Mouse (Mus musculus) cerebellum, adult 2 months (tissue): Measurements from ENCODE around the gene Supt16. TPM values are rescaled to one million over a fixed set of nuclear protein-coding genes. Genes with fewer than 3 reads are reported as not detected.
A peak's percentile ranks its signal among the peaks of the same experiment; 100 is the strongest.

Source experiments
- DNase-seq, 2 experiments: peaks; one replicate each; pipeline ENCODE4 v3.0.0; 2021
- H3K27ac ChIP-seq: fragments of 200-500 bp; 2 replicates; pipeline ENCODE4 v1.5.1; 2012; ENCODE audit warnings: low read length, control low read depth, inconsistent platforms; ENCODE audit not compliant: insufficient read depth
- H3K27me3 ChIP-seq: fragments of 200-500 bp; 2 replicates; pipeline ENCODE4 v1.6.1; 2012; ENCODE audit warnings: inconsistent platforms, mild to moderate bottlenecking, low read length, moderate library complexity; ENCODE audit not compliant: control insufficient read depth, insufficient read depth
- H3K4me1 ChIP-seq: fragments of 200-500 bp; 2 replicates; pipeline ENCODE4 v1.6.1; 2011; ENCODE audit warnings: low read length; ENCODE audit not compliant: control insufficient read depth, insufficient read depth
- H3K4me3 ChIP-seq: fragments of 200-500 bp; replicated peaks from 2 replicates; pipeline ENCODE3; 2011; ENCODE audit warnings: mild to moderate bottlenecking, low read depth, low read length, control low read depth; ENCODE audit not compliant: insufficient read depth
- CTCF ChIP-seq: fragments of 200-500 bp; IDR thresholded peaks from 2 replicates; pipeline ENCODE4 v1.5.1; 2011; ENCODE audit warnings: low read depth, mild to moderate bottlenecking, control low read depth, low read length, moderate library complexity, borderline replicate concordance; ENCODE audit not compliant: insufficient read depth
- POLR2A ChIP-seq: fragments of 200-500 bp; IDR thresholded peaks from 2 replicates; pipeline ENCODE4 v1.6.1; 2011; ENCODE audit warnings: low read length, control low read depth, borderline replicate concordance; ENCODE audit not compliant: insufficient read depth
- WGBS: fragments of 180-500 bp; shearing (Covaris S2); methylation state at CpG from one replicate; pipeline ENCODE4 v1.1.7; 2018; 5-methylcytosine and 5-hydroxymethylcytosine counted together
- polyA plus RNA-seq: library from polyadenylated mRNA; depleted of rRNA; stranded (reverse); fragments of >200 nt; gene quantifications from 2 replicates; pipeline ENCODE4 v1.2.3, GENCODE M21; 2012; rRNA removed

The Supt16 gene
- 32.2 and 33.9 TPM in 2 replicates for polyA plus RNA-seq

DNA sequence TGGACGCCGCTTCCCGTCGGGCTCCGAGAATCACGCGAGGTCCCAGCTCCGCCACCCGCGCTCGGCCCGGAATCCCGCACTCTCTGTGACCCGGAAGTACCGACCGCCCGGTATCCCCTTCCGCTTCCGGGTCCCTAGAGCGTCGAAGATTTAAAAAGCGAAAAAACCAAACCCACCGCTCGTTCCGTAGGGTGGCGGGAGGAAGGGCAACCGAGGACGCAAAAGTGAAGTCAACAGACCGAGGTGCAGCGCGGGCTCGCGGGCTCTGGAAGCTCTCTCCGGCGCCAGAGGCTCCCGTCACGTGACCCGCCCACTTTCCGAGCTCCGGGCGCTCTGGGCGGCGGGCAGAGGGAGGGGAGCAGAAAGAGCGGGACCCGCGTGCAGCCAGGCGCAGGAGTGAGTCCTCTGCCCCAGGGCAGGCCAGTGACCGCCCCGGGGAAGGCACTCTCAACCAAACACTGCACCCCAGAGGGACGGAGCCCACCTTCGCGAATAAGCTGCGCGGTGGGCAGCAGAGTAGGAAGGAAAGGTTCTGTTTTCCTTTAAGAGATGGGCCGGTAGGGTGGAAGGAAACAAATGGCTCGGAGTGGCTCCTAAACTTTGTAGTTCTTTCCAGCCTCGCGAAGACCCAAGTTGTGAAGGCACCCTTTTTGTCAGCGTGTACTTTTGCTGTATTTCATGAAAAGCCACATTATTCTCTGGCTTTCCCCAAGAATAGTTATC is at the start of gene Supt16:
TSS of gene Supt16 (minus strand) at position 261 of the 723 bp plus-strand sequence.
- peak within 1 kb of the TSS; percentile 88 for H3K4me3 ChIP-seq
- under 1% methylated on average over 59 of the region's 59 CpGs for WGBS
- TF ChIP-seq CTCF = no peak
- TF ChIP-seq POLR2A = peak; percentile 47
- H3K27me3 ChIP-seq = no peaks in the 10 kb centered on the region
- H3K4me1 ChIP-seq = no peaks in the 10 kb centered on the region; the same call in 1 of the 2 replicates
- peak; percentile 80 to 88 for DNase-seq
- H3K27ac ChIP-seq = peak within 1 kb of the TSS; percentile 91

GRCm38 (mm10) chr14:52246129-52246528 is 48.9 kb upstream of the Supt16 start:
- Histone ChIP-seq H3K27ac (no peak overlapping the region), H3K4me1 (no peaks in the 10 kb centered on the region; the same call in 1 of the 2 replicates), H3K27me3 (no peaks in the 10 kb centered on the region), H3K4me3 (no peak overlapping the region)
- DNase-seq = no peak
- no peak for TF ChIP-seq CTCF
- TF ChIP-seq POLR2A = no peak
- WGBS = 74% methylated on average over 4 of the region's 4 CpGs

- H3K27ac ChIP-seq = peak overlapping the region; percentile 62; the same call in 1 of the 2 replicates
These were observed 47.5 kb upstream of the Supt16 start for GRCm38 (mm10) chr14:52244690-52245042.

GRCm38 (mm10) chr14:52244041-52244689 is 46.9 kb upstream of the Supt16 start:
- Histone ChIP-seq H3K4me1 (no peaks in the 10 kb centered on the region; the same call in 1 of the 2 replicates), H3K27me3 (no peaks in the 10 kb centered on the region), H3K27ac (peak overlapping the region; percentile 62; the same call in 1 of the 2 replicates), H3K4me3 (peak overlapping the region; percentile 63)
- under 1% methylated on average over 32 of the region's 32 CpGs for WGBS
- peak; percentile 49; the same call in 1 of the 2 replicates for TF ChIP-seq POLR2A
- TF ChIP-seq CTCF = no peak
- peak; percentile 99 to 100 for DNase-seq

More at GRCm38 (mm10) chr14:52244690-52245042, 47.5 kb upstream of the Supt16 start:
- no peak for DNase-seq
- WGBS = 8% methylated on average over 7 of the region's 7 CpGs
- no peaks in the 10 kb centered on the region for H3K27me3 ChIP-seq
- H3K4me3 ChIP-seq = peak overlapping the region; percentile 63
- TF ChIP-seq CTCF (no peak), POLR2A (peak; percentile 16; the same call in 1 of the 2 replicates)
- no peaks in the 10 kb centered on the region; the same call in 1 of the 2 replicates for H3K4me1 ChIP-seq

- Histone ChIP-seq H3K27me3 (no peaks in the 10 kb centered on the region), H3K27ac (no peak overlapping the region), H3K4me1 (no peaks in the 10 kb centered on the region; the same call in 1 of the 2 replicates), H3K4me3 (no peak overlapping the region)
- no peak for DNase-seq
- TF ChIP-seq CTCF = no peak
- WGBS = 95% methylated on average over 1 of the region's 1 CpGs
These were observed 39.0 kb upstream of the Supt16 start for GRCm38 (mm10) chr14:52236216-52236615.

DNA sequence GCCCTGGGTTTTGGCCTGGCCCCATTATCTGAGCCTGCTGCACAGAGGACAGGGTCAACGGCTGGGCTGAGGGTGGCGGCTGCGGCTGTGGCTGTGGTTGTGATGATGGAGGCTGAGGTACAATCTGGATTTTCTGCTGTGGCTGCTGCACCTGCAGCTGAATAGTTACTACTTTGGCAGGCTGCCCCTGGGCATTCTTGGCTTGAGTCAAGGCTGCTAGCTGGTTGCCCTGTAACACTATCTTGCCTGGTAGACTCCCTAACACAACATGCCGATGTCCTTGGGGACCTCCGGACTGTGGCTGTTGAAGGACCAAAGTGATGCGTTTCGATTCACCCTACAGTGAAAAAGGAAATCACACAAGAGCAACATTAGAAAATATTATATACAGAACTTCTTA is 37.9 kb upstream of the Supt16 start:
- TF ChIP-seq POLR2A (no peak), CTCF (no peak)
- H3K4me1 ChIP-seq = no peaks in the 10 kb centered on the region; the same call in 1 of the 2 replicates
- no peaks in the 10 kb centered on the region for H3K27me3 ChIP-seq
- H3K27ac ChIP-seq = no peak overlapping the region
- no peak overlapping the region for H3K4me3 ChIP-seq
- peak; percentile 9 to 16 for DNase-seq
- WGBS = 80% methylated on average over 7 of the region's 7 CpGs

DNA sequence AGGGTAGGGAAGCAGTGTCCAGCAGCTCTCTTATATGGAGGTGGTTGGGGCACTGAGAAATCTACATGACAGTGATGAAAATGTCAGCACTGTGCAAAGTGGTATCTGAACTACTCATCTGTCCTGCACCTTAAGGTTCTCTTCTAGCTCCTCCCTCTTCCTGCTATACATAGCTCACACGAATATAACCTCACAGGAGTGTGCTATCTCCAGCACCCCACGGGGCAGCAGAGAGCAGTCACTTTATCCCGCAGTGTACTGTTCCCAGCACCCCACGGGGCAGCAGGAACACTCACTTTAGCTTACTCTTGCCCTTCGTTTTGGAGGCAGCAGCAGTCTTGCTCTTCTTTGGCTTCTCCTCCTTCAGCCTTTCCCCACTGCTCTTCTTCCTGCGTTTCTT is 35.0 kb upstream of the Supt16 start:
- WGBS = 82% methylated on average over 6 of the region's 6 CpGs
- Histone ChIP-seq H3K27me3 (no peaks in the 10 kb centered on the region), H3K4me3 (no peak overlapping the region), H3K27ac (no peak overlapping the region), H3K4me1 (no peaks in the 10 kb centered on the region; the same call in 1 of the 2 replicates)
- no peak for TF ChIP-seq CTCF
- DNase-seq = no peak

DNA sequence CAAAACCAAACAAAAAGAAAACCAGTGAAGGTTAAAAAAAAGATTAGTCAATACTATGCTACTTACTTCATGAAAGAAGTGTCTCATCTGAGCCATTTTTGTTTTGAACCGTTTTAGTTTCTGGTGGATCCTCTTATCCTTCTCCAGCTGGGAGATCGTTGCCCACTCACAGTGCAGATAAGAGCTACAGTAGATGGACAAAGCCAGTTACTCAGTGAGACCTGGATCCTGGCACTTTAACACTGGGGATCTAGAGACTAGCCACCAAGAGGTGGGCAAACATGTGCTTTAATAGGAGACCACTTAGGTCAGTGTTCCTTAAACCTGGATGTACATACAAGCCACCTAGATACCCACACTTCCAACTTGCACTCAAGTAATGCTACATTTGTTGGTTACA is 28.8 kb upstream of the Supt16 start:
- TF ChIP-seq POLR2A (no peak), CTCF (no peak)
- 91% methylated on average over 2 of the region's 2 CpGs for WGBS
- no peaks in the 10 kb centered on the region for H3K4me1 ChIP-seq
- H3K27ac ChIP-seq = no peak overlapping the region
- H3K4me3 ChIP-seq = no peak overlapping the region
- no peak for DNase-seq
- no peaks in the 10 kb centered on the region for H3K27me3 ChIP-seq
